Mouse (Mus musculus) midbrain, embryonic 15.5 days (tissue): ENCODE results near the gene Olfr370. TPM values are rescaled to one million over a fixed set of nuclear protein-coding genes. Genes with fewer than 3 reads are reported as not detected.

Source experiments
- ATAC-seq: fragments of 200-750 bp; cut with Nextera tagmentation; replicated peaks from 2 replicates; pipeline ENCODE4 v1.8.0; 2017; ENCODE audit warnings: moderate TSS enrichment
- H3K27ac ChIP-seq: fragments of 300-500 bp; sonication (generic); 2 replicates; pipeline ENCODE4 v1.5.1; 2015; ENCODE audit warnings: mild to moderate bottlenecking, inconsistent platforms
- H3K27me3 ChIP-seq: fragments of 300-500 bp; sonication (generic); replicated peaks from 2 replicates; pipeline ENCODE4 v1.6.1; 2015; ENCODE audit warnings: inconsistent platforms
- H3K36me3 ChIP-seq: fragments of 300-500 bp; sonication (generic); replicated peaks from 2 replicates; pipeline ENCODE4 v1.6.1; 2015; ENCODE audit warnings: inconsistent platforms
- H3K4me1 ChIP-seq: fragments of 300-500 bp; sonication (generic); 2 replicates; pipeline ENCODE4 v1.6.1; 2015; ENCODE audit warnings: inconsistent platforms
- H3K4me2 ChIP-seq: fragments of 300-500 bp; sonication (generic); 2 replicates; pipeline ENCODE4 v1.6.1; 2015; ENCODE audit warnings: inconsistent platforms, mild to moderate bottlenecking, moderate library complexity
- H3K4me3 ChIP-seq: fragments of 300-500 bp; sonication (generic); 2 replicates; pipeline ENCODE4 v1.5.1; 2015; ENCODE audit warnings: mild to moderate bottlenecking, inconsistent platforms
- H3K9ac ChIP-seq: fragments of 300-500 bp; sonication (generic); 2 replicates; pipeline ENCODE4 v1.6.1; 2015; ENCODE audit warnings: mild to moderate bottlenecking, inconsistent platforms
- H3K9me3 ChIP-seq: fragments of 300-500 bp; sonication (generic); 2 replicates; pipeline ENCODE4 v1.6.1; 2016; ENCODE audit warnings: inconsistent platforms
- WGBS: fragments of 180-500 bp; shearing (Covaris S2); methylation state at CpG from one replicate; pipeline ENCODE4 v1.1.7; 2015; ENCODE audit warnings: mixed read lengths; 5-methylcytosine and 5-hydroxymethylcytosine counted together
- polyA plus RNA-seq: library from polyadenylated mRNA; unstranded; fragments of >200 nt; fragmentation: Nextera tagmentation; extraction: Ambion mirVana; gene quantifications from 2 replicates; pipeline ENCODE4 v1.2.1, GENCODE M21; 2015

Gene Olfr370
- polyA plus RNA-seq, 1 experiment from 2014 or later: not detected

GRCm38 (mm10) chr8:83577384-83577791 lies 41.8 kb downstream of the Olfr370 start:
- H3K9me3 ChIP-seq: no peaks in the 10 kb centered on the region
- H3K9ac ChIP-seq: no peak overlapping the region
- no peak overlapping the region; the same call in 1 of the 2 replicates for H3K27ac ChIP-seq
- 56% methylated on average over 9 of the region's 9 CpGs for WGBS
- ATAC-seq: no peak
- H3K4me3 ChIP-seq: no peak overlapping the region
- H3K4me2 ChIP-seq: no peak overlapping the region
- H3K4me1 ChIP-seq: peaks cover 61% of the 10 kb centered on the region
- peaks cover 3% of the 10 kb centered on the region; the same call in 1 of the 2 replicates for H3K36me3 ChIP-seq
- H3K27me3 ChIP-seq: no peaks in the 10 kb centered on the region

- no peak overlapping the region for H3K9ac ChIP-seq
These were observed 42.8 kb downstream of the Olfr370 start for GRCm38 (mm10) chr8:83578131-83579055.

GRCm38 (mm10) chr8:83579676-83580075 lies 44.1 kb downstream of the Olfr370 start:
- 90% methylated on average over 8 of the region's 8 CpGs for WGBS
- H3K27ac ChIP-seq: no peak overlapping the region
- no peaks in the 10 kb centered on the region for H3K36me3 ChIP-seq
- H3K4me1 ChIP-seq: peaks cover 73% of the 10 kb centered on the region
- no peaks in the 10 kb centered on the region for H3K27me3 ChIP-seq
- ATAC-seq: no peak
- H3K4me2 ChIP-seq: no peak overlapping the region
- H3K9ac ChIP-seq: no peak overlapping the region
- H3K9me3 ChIP-seq: no peaks in the 10 kb centered on the region
- no peak overlapping the region for H3K4me3 ChIP-seq

More at GRCm38 (mm10) chr8:83578131-83579055, 42.8 kb downstream of the Olfr370 start:
- H3K27ac ChIP-seq: no peak overlapping the region
- H3K27me3 ChIP-seq: no peaks in the 10 kb centered on the region
- no peak overlapping the region for H3K4me2 ChIP-seq
- no peak overlapping the region for H3K4me3 ChIP-seq
- WGBS: 78% methylated on average over 17 of the region's 17 CpGs
- peaks cover 71% of the 10 kb centered on the region for H3K4me1 ChIP-seq
- ATAC-seq: no peak
- H3K9me3 ChIP-seq: no peaks in the 10 kb centered on the region
- H3K36me3 ChIP-seq: no peaks in the 10 kb centered on the region

- Histone ChIP-seq H3K4me2 (no peak overlapping the region), H3K9ac (no peak overlapping the region), H3K9me3 (no peaks in the 10 kb centered on the region), H3K27me3 (no peaks in the 10 kb centered on the region), H3K36me3 (no peaks in the 10 kb centered on the region), H3K4me3 (no peak overlapping the region), H3K27ac (no peak overlapping the region), H3K4me1 (peaks cover 70% of the 10 kb centered on the region)
- 90% methylated on average over 8 of the region's 8 CpGs for WGBS
- ATAC-seq: no peak
These were observed 45.2 kb downstream of the Olfr370 start for GRCm38 (mm10) chr8:83580826-83581225.

GRCm38 (mm10) chr8:83582226-83582625 lies 46.6 kb downstream of the Olfr370 start:
- 86% methylated on average over 8 of the region's 8 CpGs for WGBS
- Histone ChIP-seq H3K9ac (no peak overlapping the region), H3K27me3 (no peaks in the 10 kb centered on the region), H3K9me3 (no peaks in the 10 kb centered on the region), H3K4me1 (peaks cover 64% of the 10 kb centered on the region), H3K36me3 (no peaks in the 10 kb centered on the region), H3K4me2 (no peak overlapping the region), H3K27ac (0 out of 2 replicates have a peak overlapping the region, but pooled peaks have one; percentile 8), H3K4me3 (no peak overlapping the region)
- no peak for ATAC-seq

- Histone ChIP-seq H3K36me3 (no peaks in the 10 kb centered on the region; the same call in 1 of the 2 replicates), H3K27ac (no peak overlapping the region), H3K27me3 (no peaks in the 10 kb centered on the region), H3K9ac (0 out of 2 replicates have a peak overlapping the region, but pooled peaks have one; percentile 5), H3K4me3 (no peak overlapping the region), H3K9me3 (no peaks in the 10 kb centered on the region), H3K4me2 (no peak overlapping the region), H3K4me1 (peaks cover 65% of the 10 kb centered on the region)
- WGBS: 87% methylated on average over 15 of the region's 15 CpGs
- ATAC-seq: no peak
These were observed 47.7 kb downstream of the Olfr370 start for GRCm38 (mm10) chr8:83583236-83583635.

- Histone ChIP-seq H3K4me1 (peaks cover 68% of the 10 kb centered on the region), H3K27me3 (no peaks in the 10 kb centered on the region), H3K4me2 (no peak overlapping the region), H3K9me3 (no peaks in the 10 kb centered on the region), H3K9ac (no peak overlapping the region), H3K27ac (no peak overlapping the region), H3K4me3 (no peak overlapping the region), H3K36me3 (no peaks in the 10 kb centered on the region; the same call in 1 of the 2 replicates)
- 93% methylated on average over 1 of the region's 1 CpGs for WGBS
- no peak for ATAC-seq
These were observed 49.2 kb downstream of the Olfr370 start for GRCm38 (mm10) chr8:83584771-83585170.

GRCm38 (mm10) chr8:83585333-83585732 lies 49.8 kb downstream of the Olfr370 start:
- H3K4me1 ChIP-seq: peaks cover 73% of the 10 kb centered on the region
- H3K9ac ChIP-seq: no peak overlapping the region
- WGBS: 87% methylated on average over 3 of the region's 3 CpGs

GRCm38 (mm10) chr8:83587644-83588043 lies 52.1 kb downstream of the Olfr370 start:
- no peak overlapping the region for H3K4me3 ChIP-seq

More at GRCm38 (mm10) chr8:83585333-83585732, 49.8 kb downstream of the Olfr370 start:
- Histone ChIP-seq H3K4me3 (no peak overlapping the region), H3K27me3 (no peaks in the 10 kb centered on the region), H3K27ac (no peak overlapping the region), H3K9me3 (no peaks in the 10 kb centered on the region), H3K36me3 (no peaks in the 10 kb centered on the region; the same call in 1 of the 2 replicates), H3K4me2 (no peak overlapping the region)
- no peak for ATAC-seq

GRCm38 (mm10) chr8:83588886-83589285 lies 53.3 kb downstream of the Olfr370 start:
- Histone ChIP-seq H3K4me2 (no peak overlapping the region), H3K27me3 (no peaks in the 10 kb centered on the region), H3K36me3 (no peaks in the 10 kb centered on the region; the same call in 1 of the 2 replicates), H3K9ac (no peak overlapping the region), H3K4me3 (no peak overlapping the region), H3K9me3 (no peaks in the 10 kb centered on the region), H3K27ac (no peak overlapping the region), H3K4me1 (peaks cover 76% of the 10 kb centered on the region)
- 92% methylated on average over 5 of the region's 5 CpGs for WGBS
- ATAC-seq: no peak

More at GRCm38 (mm10) chr8:83587644-83588043, 52.1 kb downstream of the Olfr370 start:
- peaks cover 79% of the 10 kb centered on the region for H3K4me1 ChIP-seq
- H3K27me3 ChIP-seq: no peaks in the 10 kb centered on the region
- 92% methylated on average over 6 of the region's 6 CpGs for WGBS
- H3K9ac ChIP-seq: no peak overlapping the region
- H3K9me3 ChIP-seq: no peaks in the 10 kb centered on the region
- H3K36me3 ChIP-seq: no peaks in the 10 kb centered on the region; the same call in 1 of the 2 replicates
- no peak overlapping the region for H3K27ac ChIP-seq
- H3K4me2 ChIP-seq: no peak overlapping the region
- no peak for ATAC-seq

- no peak for ATAC-seq
- Histone ChIP-seq H3K27me3 (no peaks in the 10 kb centered on the region), H3K4me2 (peak overlapping the region; percentile 84), H3K4me3 (0 out of 2 replicates have a peak overlapping the region, but pooled peaks have one; percentile 6), H3K9me3 (no peaks in the 10 kb centered on the region), H3K27ac (no peak overlapping the region), H3K9ac (no peak overlapping the region), H3K4me1 (peaks cover 73% of the 10 kb centered on the region), H3K36me3 (no peaks in the 10 kb centered on the region; the same call in 1 of the 2 replicates)
- WGBS: 74% methylated on average over 7 of the region's 7 CpGs
These were observed 55.0 kb downstream of the Olfr370 start for GRCm38 (mm10) chr8:83590488-83591023.

GRCm38 (mm10) chr8:83592682-83593081 lies 57.1 kb downstream of the Olfr370 start:
- ATAC-seq: no peak
- H3K27me3 ChIP-seq: no peaks in the 10 kb centered on the region
- no peaks in the 10 kb centered on the region for H3K9me3 ChIP-seq
- H3K4me2 ChIP-seq: peak overlapping the region; percentile 84
- no peaks in the 10 kb centered on the region; the same call in 1 of the 2 replicates for H3K36me3 ChIP-seq
- H3K9ac ChIP-seq: peak overlapping the region; percentile 87
- peaks cover 63% of the 10 kb centered on the region for H3K4me1 ChIP-seq
- no peak overlapping the region for H3K27ac ChIP-seq
- WGBS: 54% methylated on average over 3 of the region's 3 CpGs
- H3K4me3 ChIP-seq: peak overlapping the region; percentile 94
